Mouse (Mus musculus) mesoderm, embryonic 11.5 days (tissue): ENCODE results near the gene Uck2.
A peak's percentile ranks its signal among the peaks of the same experiment; 100 is the strongest.

Source experiments
- DNase-seq: peaks from one replicate; pipeline ENCODE4 v3.0.0-alpha.2; 2012; ENCODE audit warnings: low read depth, low spot score

Gene Uck2

GRCm38 (mm10) chr1:167212710-167213109, 72.4 kb downstream of the Uck2 start:
- DNase-seq = no peak

- peak; percentile 71 for DNase-seq
Measured at GRCm38 (mm10) chr1:167211979-167212614, 73.0 kb downstream of the Uck2 start.

GRCm38 (mm10) chr1:167208816-167209215, 76.3 kb downstream of the Uck2 start:
- no peak for DNase-seq

GRCm38 (mm10) chr1:167205177-167205750, 79.9 kb downstream of the Uck2 start:
- no peak for DNase-seq

- no peak for DNase-seq
Measured at GRCm38 (mm10) chr1:167204421-167204820, 80.7 kb downstream of the Uck2 start.

GRCm38 (mm10) chr1:167194766-167195165, 90.4 kb downstream of the Uck2 start:
- DNase-seq = no peak

GRCm38 (mm10) chr1:167187791-167188190, 97.3 kb downstream of the Uck2 start:
- DNase-seq = peak; percentile 47

GRCm38 (mm10) chr1:167181919-167182616, 103.1 kb downstream of the Uck2 start:
- peak; percentile 62 for DNase-seq
